Mouse (Mus musculus) spleen, adult 18-20 months (tissue): ENCODE results near the gene Nav1.
A peak's percentile ranks its signal among the peaks of the same experiment; 100 is the strongest.

Experiments used
- DNase-seq, 2 experiments: peaks; one replicate each; pipeline ENCODE4 v3.0.0; 2022; ENCODE audit warnings: mixed read lengths in 2 of 2

The Nav1 gene

GRCm38 (mm10) chr1:135607019-135607418 lies at the start of gene Nav1:
Gene Nav1 (minus strand): TSS chr1:135607295.
- DNase-seq, result no peak

GRCm38 (mm10) chr1:135653909-135654308 lies 46.8 kb upstream of the Nav1 start:
- DNase-seq, result no peak

GRCm38 (mm10) chr1:135645459-135646195 lies 38.5 kb upstream of the Nav1 start:
- no peak for DNase-seq

- no peak for DNase-seq
These were observed 37.0 kb upstream of the Nav1 start for GRCm38 (mm10) chr1:135644110-135644509.

- no peak for DNase-seq
These were observed 36.6 kb upstream of the Nav1 start for GRCm38 (mm10) chr1:135643691-135644090.

GRCm38 (mm10) chr1:135639853-135640252 lies 32.8 kb upstream of the Nav1 start:
- no peak for DNase-seq

GRCm38 (mm10) chr1:135639093-135639492 lies 32.0 kb upstream of the Nav1 start:
- no peak for DNase-seq

GRCm38 (mm10) chr1:135637574-135638008 lies 30.5 kb upstream of the Nav1 start:
- no peak for DNase-seq

- DNase-seq, result no peak
These were observed 29.0 kb upstream of the Nav1 start for GRCm38 (mm10) chr1:135636111-135636511.

GRCm38 (mm10) chr1:135635323-135636064 lies 28.4 kb upstream of the Nav1 start:
- no peak for DNase-seq

- DNase-seq, result no peak
These were observed 27.7 kb upstream of the Nav1 start for GRCm38 (mm10) chr1:135634791-135635190.

- DNase-seq, result no peak
These were observed 26.8 kb upstream of the Nav1 start for GRCm38 (mm10) chr1:135633884-135634283.

GRCm38 (mm10) chr1:135633478-135633877 lies 26.4 kb upstream of the Nav1 start:
- no peak for DNase-seq

- no peak for DNase-seq
These were observed 25.1 kb upstream of the Nav1 start for GRCm38 (mm10) chr1:135632199-135632598.

- DNase-seq, result peak; percentile 57 to 59
These were observed 24.4 kb upstream of the Nav1 start for GRCm38 (mm10) chr1:135631515-135631914.

GRCm38 (mm10) chr1:135629846-135630245 lies 22.8 kb upstream of the Nav1 start:
- DNase-seq, result no peak

GRCm38 (mm10) chr1:135626218-135626617 lies 19.1 kb upstream of the Nav1 start:
- DNase-seq, result no peak

GRCm38 (mm10) chr1:135625741-135626140 lies 18.6 kb upstream of the Nav1 start:
- DNase-seq, result no peak

GRCm38 (mm10) chr1:135624646-135625045 lies 17.6 kb upstream of the Nav1 start:
- DNase-seq, result no peak

GRCm38 (mm10) chr1:135623136-135623535 lies 16.0 kb upstream of the Nav1 start:
- no peak for DNase-seq

- DNase-seq, result no peak
These were observed 14.2 kb upstream of the Nav1 start for GRCm38 (mm10) chr1:135621307-135621706.

GRCm38 (mm10) chr1:135619932-135620391 lies 12.9 kb upstream of the Nav1 start:
- DNase-seq, result no peak

GRCm38 (mm10) chr1:135619130-135619529 lies 12.0 kb upstream of the Nav1 start:
- DNase-seq, result no peak

GRCm38 (mm10) chr1:135617344-135617743 lies 10.2 kb upstream of the Nav1 start:
- no peak for DNase-seq
